Mouse (Mus musculus) kidney, postnatal 0 days (tissue): ENCODE measurements around the gene Dlgap4. TPM values are rescaled to one million over a fixed set of nuclear protein-coding genes. Genes with fewer than 3 reads are reported as not detected.

Experiments
- ATAC-seq: fragments of 200-750 bp; cut with Nextera tagmentation; replicated peaks from 2 replicates; pipeline ENCODE4 v1.8.0; 2017; ENCODE audit warnings: low read depth, moderate number of reproducible peaks, moderate TSS enrichment, moderate library complexity; ENCODE audit not compliant: low FRiP score
- DNase-seq: peaks from one replicate; pipeline ENCODE4 v3.0.0-alpha.2; 2016; ENCODE audit warnings: low spot score
- H3K27ac ChIP-seq: fragments of 300-500 bp; sonication (generic); 2 replicates; pipeline ENCODE4 v1.5.1; 2014; ENCODE audit warnings: mild to moderate bottlenecking
- H3K27me3 ChIP-seq: fragments of 300-500 bp; sonication (generic); 2 replicates; pipeline ENCODE4 v1.6.1; 2014; ENCODE audit warnings: low read length, mixed read lengths; ENCODE audit not compliant: insufficient read depth
- H3K36me3 ChIP-seq: fragments of 300-500 bp; sonication (generic); 2 replicates; pipeline ENCODE4 v1.6.1; 2014; ENCODE audit warnings: low read length, mixed read lengths; ENCODE audit not compliant: insufficient read depth
- H3K4me1 ChIP-seq: fragments of 300-500 bp; sonication (generic); replicated peaks from 2 replicates; pipeline ENCODE4 v1.6.1; 2014; ENCODE audit warnings: antibody characterized with exemption, low read length, mixed read lengths; ENCODE audit not compliant: insufficient read depth
- H3K4me2 ChIP-seq: fragments of 300-500 bp; sonication (generic); 2 replicates; pipeline ENCODE4 v1.6.1; 2014; ENCODE audit warnings: mild to moderate bottlenecking, low read length, moderate library complexity, mixed read lengths
- H3K4me3 ChIP-seq: fragments of 300-500 bp; sonication (generic); replicated peaks from 2 replicates; pipeline ENCODE4 v1.5.1; 2014; ENCODE audit warnings: low read depth, low read length
- H3K9ac ChIP-seq: fragments of 300-500 bp; sonication (generic); 2 replicates; pipeline ENCODE4 v1.6.1; 2014; ENCODE audit warnings: low read depth, low read length
- H3K9me3 ChIP-seq: fragments of 300-500 bp; sonication (generic); replicated peaks from 2 replicates; pipeline ENCODE4 v1.6.1; 2016; ENCODE audit warnings: low read length, inconsistent platforms, mixed read lengths
- CTCF ChIP-seq: IDR thresholded peaks from 2 replicates; pipeline ENCODE4 v1.5.1; 2016; ENCODE audit warnings: antibody characterized with exemption, low read depth, mild to moderate bottlenecking, moderate library complexity
- WGBS: fragments of 180-500 bp; shearing (Covaris S2); extraction: QIAGEN DNeasy Blood & Tissue Kit; methylation state at CpG from one replicate; pipeline ENCODE4 v1.1.7; 2014; 5-methylcytosine and 5-hydroxymethylcytosine counted together
- polyA plus RNA-seq: library from polyadenylated mRNA; unstranded; fragments of >200 nt; fragmentation: Nextera tagmentation; extraction: Ambion mirVana; gene quantifications from 2 replicates; pipeline ENCODE4 v1.2.1, GENCODE M21; 2015

Gene Dlgap4
- polyA plus RNA-seq, 1 experiment from 2014 or later = 61.1 TPM

- H3K4me1 ChIP-seq = peaks cover 31% of the 10 kb centered on the region; the same call in 1 of the 2 replicates
- H3K4me3 ChIP-seq = peak overlapping the region; percentile 93
- H3K27ac ChIP-seq = peak overlapping the region; percentile 70
- H3K4me2 ChIP-seq = peak overlapping the region; percentile 85
- ATAC-seq (no peak), DNase-seq (no peak)
- H3K27me3 ChIP-seq = no peaks in the 10 kb centered on the region
- TF ChIP-seq CTCF = no peak
- no peaks in the 10 kb centered on the region for H3K9me3 ChIP-seq
- 1% methylated on average over 10 of the region's 10 CpGs for WGBS
- peak overlapping the region; percentile 96 for H3K9ac ChIP-seq
- H3K36me3 ChIP-seq = no peaks in the 10 kb centered on the region
Measured at GRCm38 (mm10) chr2:156720313-156720674, 106.8 kb downstream of the Dlgap4 start.

GRCm38 (mm10) chr2:156720675-156721553, 107.4 kb downstream of the Dlgap4 start:
- Histone ChIP-seq H3K4me2 (peak overlapping the region; percentile 85), H3K27me3 (no peaks in the 10 kb centered on the region), H3K9me3 (no peaks in the 10 kb centered on the region), H3K36me3 (no peaks in the 10 kb centered on the region), H3K27ac (peak overlapping the region; percentile 73), H3K9ac (peak overlapping the region; percentile 96), H3K4me1 (peaks cover 36% of the 10 kb centered on the region; the same call in 1 of the 2 replicates), H3K4me3 (peak overlapping the region; percentile 93)
- peak; percentile 60 for TF ChIP-seq CTCF
- WGBS = under 1% methylated on average over 105 of the region's 114 CpGs
- ATAC-seq = peak; percentile 88
- peak; percentile 95 for DNase-seq

- H3K27me3 ChIP-seq = no peaks in the 10 kb centered on the region
- H3K4me1 ChIP-seq = peaks cover 42% of the 10 kb centered on the region; the same call in 1 of the 2 replicates
- H3K9ac ChIP-seq = peak overlapping the region; percentile 96
- H3K36me3 ChIP-seq = no peaks in the 10 kb centered on the region
- no peak for TF ChIP-seq CTCF
- ATAC-seq (no peak), DNase-seq (peak; percentile 36)
- WGBS = under 1% methylated on average over 17 of the region's 17 CpGs
- peak overlapping the region; percentile 73 for H3K27ac ChIP-seq
- peak overlapping the region; percentile 93 for H3K4me3 ChIP-seq
- no peaks in the 10 kb centered on the region for H3K9me3 ChIP-seq
- peak overlapping the region; percentile 85 for H3K4me2 ChIP-seq
Measured at GRCm38 (mm10) chr2:156721554-156722070, 108.1 kb downstream of the Dlgap4 start.

GRCm38 (mm10) chr2:156722071-156722575, 108.6 kb downstream of the Dlgap4 start:
- Histone ChIP-seq H3K4me3 (peak overlapping the region; percentile 93), H3K4me2 (peak overlapping the region; percentile 85), H3K4me1 (peaks cover 43% of the 10 kb centered on the region; the same call in 1 of the 2 replicates), H3K36me3 (no peaks in the 10 kb centered on the region), H3K27me3 (no peaks in the 10 kb centered on the region), H3K27ac (peak overlapping the region; percentile 73), H3K9me3 (no peaks in the 10 kb centered on the region), H3K9ac (peak overlapping the region; percentile 96)
- under 1% methylated on average over 15 of the region's 15 CpGs for WGBS
- DNase-seq = peak; percentile 72
- no peak for TF ChIP-seq CTCF
- no peak; the same call in 1 of the 2 replicates for ATAC-seq

GRCm38 (mm10) chr2:156722752-156723151, 109.2 kb downstream of the Dlgap4 start:
- DNase-seq (no peak), ATAC-seq (no peak)
- Histone ChIP-seq H3K4me1 (peaks cover 37% of the 10 kb centered on the region; the same call in 1 of the 2 replicates), H3K36me3 (no peaks in the 10 kb centered on the region), H3K9ac (0 out of 2 replicates have a peak overlapping the region, but pooled peaks have one; percentile 96), H3K4me2 (peak overlapping the region; percentile 85), H3K27ac (no peak overlapping the region), H3K9me3 (no peaks in the 10 kb centered on the region), H3K4me3 (peak overlapping the region; percentile 93), H3K27me3 (no peaks in the 10 kb centered on the region)
- no peak for TF ChIP-seq CTCF
- 58% methylated on average over 5 of the region's 5 CpGs for WGBS

GRCm38 (mm10) chr2:156723899-156724523, 110.5 kb downstream of the Dlgap4 start:
- no peak for TF ChIP-seq CTCF
- DNase-seq = no peak
- no peak for ATAC-seq
- 69% methylated on average over 1 of the region's 1 CpGs for WGBS
- no peak overlapping the region for H3K4me3 ChIP-seq
- H3K9me3 ChIP-seq = no peaks in the 10 kb centered on the region
- H3K4me1 ChIP-seq = peaks cover 30% of the 10 kb centered on the region; the same call in 1 of the 2 replicates
- no peaks in the 10 kb centered on the region for H3K27me3 ChIP-seq
- H3K27ac ChIP-seq = no peak overlapping the region
- H3K4me2 ChIP-seq = no peak overlapping the region
- no peak overlapping the region for H3K9ac ChIP-seq
- no peaks in the 10 kb centered on the region for H3K36me3 ChIP-seq
